Mouse (Mus musculus) hindbrain, embryonic 11.5 days (tissue): ENCODE results near the gene Zfp697. TPM values are rescaled to one million over a fixed set of nuclear protein-coding genes. Genes with fewer than 3 reads are reported as not detected.
A peak's percentile ranks its signal among the peaks of the same experiment; 100 is the strongest.

Experiments used
- ATAC-seq: fragments of 200-750 bp; cut with Nextera tagmentation; 2 replicates; pipeline ENCODE4 v1.8.0; 2017; ENCODE audit warnings: mild to moderate bottlenecking, moderate TSS enrichment, moderate library complexity; ENCODE audit not compliant: low FRiP score
- DNase-seq: peaks from one replicate; pipeline ENCODE4 v3.0.0-alpha.2; 2015; ENCODE audit warnings: low spot score
- H3K27ac ChIP-seq: fragments of 300-500 bp; sonication (generic); 2 replicates; pipeline ENCODE4 v1.5.1; 2014; ENCODE audit warnings: mild to moderate bottlenecking, low read depth, low read length
- H3K27me3 ChIP-seq: fragments of 300-500 bp; sonication (generic); 2 replicates; pipeline ENCODE4 v1.6.1; 2014; ENCODE audit warnings: mild to moderate bottlenecking, low read length, moderate library complexity, mixed read lengths; ENCODE audit not compliant: control insufficient read depth, insufficient read depth
- H3K36me3 ChIP-seq: fragments of 300-500 bp; sonication (generic); 2 replicates; pipeline ENCODE4 v1.6.1; 2014; ENCODE audit warnings: mild to moderate bottlenecking, low read length, moderate library complexity, mixed read lengths; ENCODE audit not compliant: control insufficient read depth, insufficient read depth
- H3K4me1 ChIP-seq: fragments of 300-500 bp; sonication (generic); replicated peaks from 2 replicates; pipeline ENCODE4 v1.6.1; 2014; ENCODE audit warnings: low read length, mixed read lengths; ENCODE audit not compliant: control insufficient read depth, insufficient read depth
- H3K4me2 ChIP-seq: fragments of 300-500 bp; sonication (generic); replicated peaks from 2 replicates; pipeline ENCODE4 v1.6.1; 2014; ENCODE audit warnings: mild to moderate bottlenecking, low read depth, low read length
- H3K4me3 ChIP-seq: fragments of 300-500 bp; sonication (generic); 2 replicates; pipeline ENCODE4 v1.5.1; 2014; ENCODE audit warnings: low read depth, low read length
- H3K9ac ChIP-seq: fragments of 300-500 bp; sonication (generic); 2 replicates; pipeline ENCODE4 v1.6.1; 2014; ENCODE audit warnings: low read depth, low read length
- H3K9me3 ChIP-seq: fragments of 300-500 bp; sonication (generic); 2 replicates; pipeline ENCODE4 v1.6.1; 2016; ENCODE audit warnings: low read length; ENCODE audit not compliant: control insufficient read depth
- WGBS: fragments of 180-500 bp; shearing (Covaris S2); extraction: QIAGEN DNeasy Blood & Tissue Kit; methylation state at CpG from one replicate; pipeline ENCODE4 v1.1.7; 2014; 5-methylcytosine and 5-hydroxymethylcytosine counted together
- polyA plus RNA-seq: library from polyadenylated mRNA; unstranded; fragments of >200 nt; fragmentation: Nextera tagmentation; extraction: Ambion mirVana; gene quantifications from 2 replicates; pipeline ENCODE4 v1.2.1, GENCODE M21; 2014

Gene Zfp697
- polyA plus RNA-seq, 1 experiment from 2014 or later, result 15.5 TPM

DNA sequence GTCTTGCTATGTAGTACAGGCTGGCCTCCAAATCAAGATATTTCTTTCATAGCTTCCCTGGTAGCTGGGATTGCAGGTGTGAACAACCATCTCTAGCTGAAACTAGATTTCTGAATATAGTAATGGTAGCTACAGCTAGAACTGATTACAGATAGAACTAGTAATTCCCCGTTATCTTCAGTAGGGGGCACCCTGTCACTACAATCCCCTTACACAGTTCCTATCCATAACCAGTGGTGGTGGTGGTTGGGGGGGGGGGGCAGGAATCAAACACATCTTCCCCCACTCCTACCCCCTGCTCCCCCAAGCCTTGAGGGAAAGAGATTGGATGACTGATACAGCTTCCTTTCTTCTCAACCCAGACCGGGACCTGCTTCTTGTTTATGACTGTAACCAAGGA, 19.5 kb upstream of the Zfp697 start:
- no peaks in the 10 kb centered on the region for H3K9me3 ChIP-seq
- H3K27me3 ChIP-seq, result no peaks in the 10 kb centered on the region
- 34% methylated on average over 2 of the region's 2 CpGs for WGBS
- H3K4me1 ChIP-seq, result no peaks in the 10 kb centered on the region
- peak; percentile 13 for DNase-seq
- H3K9ac ChIP-seq, result no peak overlapping the region
- H3K27ac ChIP-seq, result no peak overlapping the region
- no peak overlapping the region for H3K4me3 ChIP-seq
- no peak for ATAC-seq
- H3K36me3 ChIP-seq, result no peaks in the 10 kb centered on the region
- no peak overlapping the region for H3K4me2 ChIP-seq

DNA sequence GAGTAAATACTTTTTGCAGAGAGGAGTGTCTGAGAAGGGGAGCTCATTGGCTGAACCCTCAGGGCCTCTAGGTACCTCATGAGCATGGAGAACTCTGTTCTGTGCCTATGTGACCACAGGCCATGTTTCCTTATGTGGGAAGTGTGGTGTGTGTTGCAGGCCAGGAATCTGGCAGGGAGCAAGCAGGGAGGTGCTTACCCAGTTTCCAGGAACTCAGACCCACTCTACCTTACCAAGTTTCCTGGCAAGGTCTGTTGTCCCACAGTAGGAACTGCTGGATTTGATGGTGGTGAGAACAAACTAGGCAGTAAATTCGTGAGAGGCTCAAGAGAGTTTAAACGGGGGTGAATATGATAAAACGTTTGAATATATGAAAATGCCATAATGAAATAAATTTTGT, 16.2 kb upstream of the Zfp697 start:
- no peak overlapping the region for H3K27ac ChIP-seq
- 88% methylated on average over 3 of the region's 3 CpGs for WGBS
- no peaks in the 10 kb centered on the region for H3K36me3 ChIP-seq
- H3K27me3 ChIP-seq, result no peaks in the 10 kb centered on the region
- H3K9ac ChIP-seq, result no peak overlapping the region
- H3K4me1 ChIP-seq, result no peaks in the 10 kb centered on the region
- no peak overlapping the region for H3K4me2 ChIP-seq
- no peak overlapping the region for H3K4me3 ChIP-seq
- ATAC-seq, result no peak
- H3K9me3 ChIP-seq, result no peaks in the 10 kb centered on the region
- DNase-seq, result no peak

DNA sequence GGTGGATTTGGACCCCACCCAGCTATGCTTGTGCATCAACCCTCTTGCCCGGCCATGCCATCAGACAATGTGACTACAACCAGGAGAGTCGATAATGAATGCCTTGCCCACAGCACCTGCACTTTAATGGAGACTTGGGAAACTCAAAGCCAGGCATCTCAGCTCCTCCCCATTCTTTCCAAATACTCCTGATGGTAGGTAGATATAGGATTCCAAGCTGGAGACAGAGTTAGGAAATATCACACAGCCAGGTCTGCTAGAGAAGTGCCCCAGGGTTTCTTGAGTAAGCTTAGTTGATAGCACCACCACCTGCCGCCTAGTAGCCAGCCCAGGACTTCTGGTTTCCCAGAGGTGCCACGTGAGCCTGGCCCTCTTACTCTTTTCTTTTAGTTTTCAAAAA, 15.4 kb upstream of the Zfp697 start:
- H3K36me3 ChIP-seq, result no peaks in the 10 kb centered on the region
- H3K9ac ChIP-seq, result no peak overlapping the region
- no peaks in the 10 kb centered on the region for H3K27me3 ChIP-seq
- no peak overlapping the region for H3K4me3 ChIP-seq
- no peak overlapping the region for H3K27ac ChIP-seq
- H3K4me2 ChIP-seq, result no peak overlapping the region
- WGBS, result 84% methylated on average over 4 of the region's 4 CpGs
- no peaks in the 10 kb centered on the region for H3K9me3 ChIP-seq
- ATAC-seq, result no peak
- no peaks in the 10 kb centered on the region for H3K4me1 ChIP-seq
- DNase-seq, result no peak

DNA sequence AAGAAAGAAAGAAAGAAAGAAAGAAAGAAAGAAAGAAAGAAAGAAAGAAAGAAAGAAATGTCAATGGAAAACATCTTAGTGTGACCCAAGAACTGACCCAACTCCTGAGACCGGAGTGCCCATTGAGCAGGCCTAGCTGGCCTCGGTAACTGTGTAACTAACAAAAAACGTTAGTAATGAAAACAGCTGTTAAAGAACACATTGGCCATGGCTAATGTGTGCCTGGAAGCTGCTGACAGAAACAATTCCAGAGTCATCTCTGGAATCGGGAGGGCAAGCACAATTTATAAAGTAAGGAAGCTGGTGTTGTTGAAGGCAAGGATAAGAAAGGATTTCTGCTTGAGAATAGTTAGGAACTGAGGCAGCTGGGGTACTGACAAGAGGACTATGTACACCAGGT, 14.0 kb upstream of the Zfp697 start:
- no peaks in the 10 kb centered on the region for H3K4me1 ChIP-seq
- H3K9ac ChIP-seq, result no peak overlapping the region
- DNase-seq (no peak), ATAC-seq (no peak)
- WGBS, result 62% methylated on average over 4 of the region's 4 CpGs
- H3K4me2 ChIP-seq, result no peak overlapping the region
- H3K27me3 ChIP-seq, result no peaks in the 10 kb centered on the region
- H3K27ac ChIP-seq, result no peak overlapping the region
- H3K4me3 ChIP-seq, result no peak overlapping the region
- no peaks in the 10 kb centered on the region for H3K9me3 ChIP-seq
- no peaks in the 10 kb centered on the region for H3K36me3 ChIP-seq

DNA sequence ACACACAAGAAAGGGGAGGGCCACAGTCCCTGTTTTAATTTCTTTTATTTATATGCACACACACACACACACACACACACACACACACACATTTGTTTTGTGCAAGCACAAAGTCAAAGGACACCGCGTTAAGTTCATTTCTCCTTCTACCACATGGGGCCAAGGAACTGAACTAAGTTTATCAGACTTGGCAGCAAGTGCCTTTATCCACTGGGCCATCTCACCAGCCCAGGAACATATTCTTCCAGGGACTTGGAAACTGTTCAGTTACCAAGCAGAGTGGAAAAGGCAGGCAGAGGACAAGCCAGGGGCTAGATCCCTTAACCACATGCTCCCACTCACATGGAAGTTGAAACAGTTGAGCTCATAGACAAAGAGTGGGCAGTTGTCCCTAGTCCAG, 13.5 kb upstream of the Zfp697 start:
- Histone ChIP-seq H3K36me3 (no peaks in the 10 kb centered on the region), H3K9ac (no peak overlapping the region), H3K4me2 (no peak overlapping the region), H3K4me3 (no peak overlapping the region), H3K4me1 (no peaks in the 10 kb centered on the region), H3K27me3 (no peaks in the 10 kb centered on the region), H3K27ac (no peak overlapping the region), H3K9me3 (no peaks in the 10 kb centered on the region)
- DNase-seq (no peak), ATAC-seq (no peak)
- WGBS, result 90% methylated on average over 2 of the region's 2 CpGs

DNA sequence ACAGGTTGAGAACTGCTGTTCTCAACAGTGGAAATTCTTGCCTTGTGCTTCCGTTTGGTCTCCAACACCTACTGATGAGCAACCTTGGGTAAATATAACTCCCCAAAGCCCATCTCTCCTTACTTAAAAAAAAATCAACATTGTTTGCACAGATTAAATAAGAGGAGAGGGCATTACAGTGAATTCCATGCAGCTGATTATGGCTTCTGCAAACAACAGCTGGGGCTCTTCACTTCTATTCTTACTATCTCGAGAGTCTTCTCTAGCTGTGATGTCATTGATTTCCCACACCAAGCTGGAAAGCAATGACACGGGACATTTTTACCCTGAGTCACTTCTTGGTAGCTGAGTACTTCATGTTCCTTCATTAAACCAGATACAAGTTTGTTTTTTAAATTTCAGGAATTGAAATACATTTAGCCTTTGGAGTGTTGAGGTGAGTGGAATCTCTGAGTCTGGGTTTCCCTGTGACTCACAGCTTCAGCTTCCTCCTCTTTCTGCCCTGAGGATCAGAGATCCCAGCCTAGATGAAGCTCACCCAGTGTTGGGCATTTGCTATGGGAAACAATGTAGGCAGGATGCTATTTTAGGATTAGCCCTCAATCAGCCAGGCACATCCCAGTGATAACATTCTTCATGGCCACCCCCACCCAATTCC, 8.1 kb upstream of the Zfp697 start:
- Histone ChIP-seq H3K4me2 (no peak overlapping the region), H3K27ac (no peak overlapping the region), H3K4me1 (no peaks in the 10 kb centered on the region), H3K9me3 (no peaks in the 10 kb centered on the region), H3K27me3 (no peaks in the 10 kb centered on the region), H3K4me3 (no peak overlapping the region), H3K9ac (no peak overlapping the region), H3K36me3 (no peaks in the 10 kb centered on the region)
- no peak for DNase-seq
- ATAC-seq, result no peak
- 83% methylated on average over 3 of the region's 3 CpGs for WGBS

DNA sequence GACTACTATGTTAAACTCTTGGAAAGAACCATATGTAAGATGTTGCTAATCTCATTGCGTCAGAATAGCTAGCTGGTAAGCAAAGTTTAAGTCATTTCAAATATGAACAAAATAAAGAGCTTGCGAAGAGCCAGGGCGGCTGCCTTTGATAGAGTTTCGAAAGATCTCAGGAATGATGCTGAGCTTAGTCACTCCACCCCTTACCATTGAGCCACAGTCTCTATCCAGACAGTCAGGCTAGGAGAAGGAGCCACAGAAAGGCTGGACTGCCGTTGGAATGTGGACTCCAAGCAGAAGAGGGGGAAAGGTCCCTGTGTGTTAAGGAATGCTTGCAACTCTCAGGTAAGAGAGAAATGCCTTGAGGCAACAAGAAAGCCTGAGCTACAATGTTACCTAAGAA, 7.3 kb upstream of the Zfp697 start:
- 91% methylated on average over 5 of the region's 5 CpGs for WGBS
- DNase-seq, result no peak
- no peaks in the 10 kb centered on the region for H3K36me3 ChIP-seq
- H3K4me3 ChIP-seq, result no peak overlapping the region
- H3K27ac ChIP-seq, result no peak overlapping the region
- H3K9ac ChIP-seq, result no peak overlapping the region
- H3K4me1 ChIP-seq, result no peaks in the 10 kb centered on the region
- no peak for ATAC-seq
- no peaks in the 10 kb centered on the region for H3K27me3 ChIP-seq
- no peak overlapping the region for H3K4me2 ChIP-seq
- no peaks in the 10 kb centered on the region for H3K9me3 ChIP-seq

DNA sequence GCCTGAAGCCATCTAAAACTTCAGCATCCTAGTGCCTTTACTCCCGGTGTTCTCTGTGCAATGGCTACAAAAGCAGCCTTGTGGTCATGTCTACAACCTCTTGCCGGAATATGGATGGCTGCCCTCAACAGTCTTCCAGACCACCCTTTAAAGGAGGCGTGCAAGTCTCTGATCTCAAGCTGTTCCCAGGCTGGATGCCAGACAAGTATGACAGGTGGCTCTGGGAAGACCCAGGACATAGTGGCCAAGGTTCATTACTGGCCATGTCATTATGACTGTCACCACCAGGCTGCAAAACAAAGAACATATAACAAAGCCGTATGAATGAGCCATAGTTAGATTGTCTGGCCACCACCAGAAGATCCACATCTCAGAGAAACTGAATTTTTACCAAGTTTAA, 4.0 kb upstream of the Zfp697 start:
- Histone ChIP-seq H3K36me3 (no peaks in the 10 kb centered on the region), H3K9me3 (no peaks in the 10 kb centered on the region), H3K4me1 (no peaks in the 10 kb centered on the region), H3K27me3 (no peaks in the 10 kb centered on the region), H3K4me2 (no peak overlapping the region), H3K4me3 (no peak overlapping the region), H3K9ac (no peak overlapping the region), H3K27ac (no peak overlapping the region)
- DNase-seq (no peak), ATAC-seq (no peak)
- 87% methylated on average over 4 of the region's 4 CpGs for WGBS

DNA sequence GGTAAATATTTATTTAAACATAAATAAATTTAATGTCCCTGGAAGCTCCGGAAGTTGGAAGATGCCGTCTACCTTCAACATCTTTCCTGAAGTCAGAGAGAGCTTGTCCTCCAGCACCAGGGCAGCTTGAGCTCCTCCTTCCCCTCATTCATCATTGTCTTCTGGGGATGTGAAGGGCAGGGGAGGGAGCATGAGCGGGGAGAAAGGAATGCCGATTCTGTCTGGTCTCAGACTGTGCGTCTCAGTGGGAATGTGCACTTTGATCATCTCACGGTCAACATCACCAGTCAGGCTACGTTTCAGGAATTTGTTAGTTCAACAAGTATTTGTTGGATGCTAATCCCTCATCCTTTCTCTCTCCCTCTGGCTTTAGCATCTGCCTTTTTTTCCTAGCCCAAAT, 3.0 kb upstream of the Zfp697 start:
- no peak for ATAC-seq
- Histone ChIP-seq H3K27ac (no peak overlapping the region), H3K4me2 (no peak overlapping the region), H3K4me1 (no peaks in the 10 kb centered on the region), H3K36me3 (no peaks in the 10 kb centered on the region), H3K9ac (no peak overlapping the region), H3K9me3 (no peaks in the 10 kb centered on the region), H3K27me3 (no peaks in the 10 kb centered on the region), H3K4me3 (no peak overlapping the region)
- DNase-seq, result peak; percentile 17
- WGBS, result 10% methylated on average over 7 of the region's 7 CpGs
